Mouse (Mus musculus): Measurements from ENCODE around the gene Dnaja4.
A peak's percentile ranks its signal among the peaks of the same experiment; 100 is the strongest.

Gene Dnaja4

GRCm38 (mm10) chr9:54698318-54699086 lies at the start of gene Dnaja4:
Gene Dnaja4 (plus strand): TSS chr9:54698873.
- no peak for DNase-seq

- no peak for DNase-seq
Observed at GRCm38 (mm10) chr9:54649360-54649759, 49.3 kb upstream of the Dnaja4 start.

- no peak for DNase-seq
Observed at GRCm38 (mm10) chr9:54652778-54653177, 45.9 kb upstream of the Dnaja4 start.

GRCm38 (mm10) chr9:54655846-54656245 lies 42.8 kb upstream of the Dnaja4 start:
- no peak for DNase-seq

- no peak for DNase-seq
Observed at GRCm38 (mm10) chr9:54656402-54656801, 42.3 kb upstream of the Dnaja4 start.

- no peak for DNase-seq
Observed at GRCm38 (mm10) chr9:54658773-54659172, 39.9 kb upstream of the Dnaja4 start.

- peak; percentile 40 for DNase-seq
Observed at GRCm38 (mm10) chr9:54661605-54662377, 36.9 kb upstream of the Dnaja4 start, which contains the start of gene Acsbg1. Gene Acsbg1 (minus strand): TSS chr9:54661870.

- DNase-seq, result no peak
Observed at GRCm38 (mm10) chr9:54664358-54664757, 34.3 kb upstream of the Dnaja4 start.

GRCm38 (mm10) chr9:54666116-54666515 lies 32.6 kb upstream of the Dnaja4 start:
- no peak for DNase-seq

GRCm38 (mm10) chr9:54668455-54668854 lies 30.2 kb upstream of the Dnaja4 start:
- peak; percentile 40 for DNase-seq

GRCm38 (mm10) chr9:54671962-54672361 lies 26.7 kb upstream of the Dnaja4 start:
- no peak for DNase-seq

- no peak for DNase-seq
Observed at GRCm38 (mm10) chr9:54673887-54674286, 24.8 kb upstream of the Dnaja4 start.

- DNase-seq, result peak; percentile 84
Observed at GRCm38 (mm10) chr9:54676531-54676986, 22.1 kb upstream of the Dnaja4 start.

GRCm38 (mm10) chr9:54682846-54683245 lies 15.8 kb upstream of the Dnaja4 start:
- no peak for DNase-seq

- no peak for DNase-seq
Observed at GRCm38 (mm10) chr9:54683814-54684605, 14.7 kb upstream of the Dnaja4 start.

GRCm38 (mm10) chr9:54687246-54688236 lies 11.1 kb upstream of the Dnaja4 start:
- no peak for DNase-seq

- no peak for DNase-seq
Observed at GRCm38 (mm10) chr9:54689446-54689845, 9.2 kb upstream of the Dnaja4 start.

- DNase-seq, result peak; percentile 57
Observed at GRCm38 (mm10) chr9:54690697-54691096, 8.0 kb upstream of the Dnaja4 start.

GRCm38 (mm10) chr9:54691241-54691805 lies 7.3 kb upstream of the Dnaja4 start:
- peak; percentile 60 for DNase-seq

GRCm38 (mm10) chr9:54699087-54699344 lies 343 bp downstream of the Dnaja4 start:
- DNase-seq, result no peak

- peak; percentile 82 for DNase-seq
Observed at GRCm38 (mm10) chr9:54699345-54700173, 886 bp downstream of the Dnaja4 start.

All from retina, postnatal 1 day (tissue).